Mouse (Mus musculus): ENCODE data around the gene Sgsm3. TPM values are rescaled to one million over a fixed set of nuclear protein-coding genes. Genes with fewer than 3 reads are reported as not detected.

Gene Sgsm3
- polyA plus RNA-seq (2012; rRNA removed): 41.0 and 45.1 TPM in 2 replicates

DNA sequence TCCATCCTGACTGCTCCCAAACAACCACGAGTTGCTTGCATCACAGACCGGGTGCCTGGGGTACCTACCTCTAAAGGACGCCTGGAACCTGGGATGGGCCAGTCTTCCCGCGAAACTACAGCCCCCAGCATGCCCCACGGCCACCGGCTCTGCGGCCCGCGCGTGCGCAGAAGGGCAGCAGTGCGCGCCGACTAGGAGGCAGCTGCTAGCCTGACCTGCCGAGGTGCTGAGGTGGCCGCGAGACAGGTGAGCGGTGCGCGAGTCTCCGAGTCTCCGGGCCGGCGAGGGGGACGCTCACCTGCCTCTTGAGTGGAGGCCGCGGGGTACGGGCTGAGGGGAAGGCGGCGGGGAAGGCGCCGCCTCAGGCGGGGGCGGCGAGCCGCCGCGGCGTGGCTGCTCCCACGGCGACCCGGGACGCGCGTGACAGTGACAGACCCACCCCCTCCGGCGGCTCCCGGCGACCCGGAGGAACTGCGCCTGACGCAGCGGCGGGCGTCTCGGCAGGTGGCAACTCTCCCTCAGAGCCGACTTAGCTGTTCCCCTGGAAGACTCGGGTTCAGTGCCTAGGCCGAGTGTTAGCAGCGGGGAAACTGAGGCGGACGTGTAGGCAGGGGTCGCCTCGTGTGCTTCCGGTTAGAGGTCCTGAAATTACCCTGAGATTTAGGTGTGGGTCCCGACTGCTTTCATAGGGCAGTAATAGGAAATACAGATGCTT is at the start of gene Sgsm3:
TSS of gene Sgsm3 (plus strand) at position 146 of the 715 bp plus-strand sequence.

DNA sequence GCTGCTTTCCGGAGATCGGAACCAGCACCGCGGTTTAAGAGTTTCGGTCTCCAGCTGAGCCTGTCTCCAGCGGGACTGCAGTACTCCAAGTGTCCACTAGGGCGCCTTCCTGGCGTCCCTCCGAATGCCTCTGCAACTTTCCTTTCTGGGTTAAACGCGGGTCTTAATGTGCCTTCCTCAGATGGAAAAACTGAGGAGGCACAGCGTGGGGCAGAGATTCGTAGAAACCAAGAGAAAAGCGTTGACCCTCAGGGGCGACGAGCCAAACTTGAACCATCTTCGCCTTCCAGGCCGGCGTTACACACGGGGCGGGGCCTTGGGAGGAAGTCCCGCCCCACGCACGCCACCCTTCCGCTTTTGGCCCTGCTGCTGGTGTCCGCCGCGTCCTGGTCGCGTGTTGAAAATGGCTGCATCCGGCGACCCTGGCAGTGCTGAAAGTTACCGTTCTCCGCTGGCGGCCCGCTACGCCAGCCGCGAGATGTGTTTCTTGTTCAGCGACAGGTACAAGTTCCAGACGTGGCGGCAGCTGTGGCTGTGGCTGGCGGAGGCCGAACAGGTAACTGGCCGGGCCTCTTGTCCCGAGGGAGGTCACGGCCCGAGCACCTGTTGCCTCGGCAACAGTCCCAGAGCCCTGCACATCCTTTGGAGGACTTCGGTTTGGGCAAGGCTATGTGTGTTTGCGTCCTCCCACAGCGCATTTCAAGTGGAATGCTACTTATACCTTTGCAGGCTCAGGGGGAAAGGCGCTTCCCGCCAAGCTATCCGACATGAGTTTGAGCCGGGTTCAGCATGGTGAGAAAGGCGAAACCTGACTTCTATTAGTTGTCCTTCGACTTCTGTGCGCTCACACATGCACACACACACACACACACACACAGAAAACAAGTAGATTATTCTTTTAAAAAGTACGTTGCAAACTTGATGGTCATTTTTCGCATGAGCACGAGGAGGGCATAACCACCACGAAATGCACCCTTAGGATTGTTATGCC is 29.1 kb upstream of the Sgsm3 start, which contains the start of gene Adsl:
TSS of gene Adsl (plus strand) at position 346 of the 991 bp plus-strand sequence.

Other genes with a start within 250 kb of the Sgsm3 start
- gene Adsl, start 29.3 kb upstream of the Sgsm3 start, polyA plus RNA-seq (2012; rRNA removed): 62.6 and 72.8 TPM in 2 replicates
- 35.0 and 38.4 TPM in 2 replicates for gene Mrtfa, start 213.0 kb downstream of the Sgsm3 start, polyA plus RNA-seq (2012; rRNA removed)